Comparison of ENCODE assay signal across 9 mouse cellular contexts in genomic region chr16:76433076-76433825, GRCm38 (mm10). TPM values are rescaled to one million over a fixed set of nuclear protein-coding genes. Genes with fewer than 3 reads are reported as not detected.
A peak's percentile ranks its signal among the peaks of the same experiment; 100 is the strongest.
DNase-seq lines count a peak whose midpoint lies in the region; ATAC-seq lines count a peak whose summit lies in the region.
"Had no signal": no experiment of that assay in that cellular context is flagged by ENCODE, and none has a peak within 500 bp of the region (broad histone marks: within the 10 kb centered on the region; RNA-seq: fewer than 3 reads in every experiment).

No protein-coding gene starts in this region.

- no peak overlapping the region for H3K4me3 ChIP-seq in heart, embryonic 12.5 days
- no peak overlapping the region for H3K4me3 ChIP-seq in liver, embryonic 12.5 days
- H3K4me3 ChIP-seq in midbrain, embryonic 15.5 days, result no peak overlapping the region
- H3K4me3 ChIP-seq: megakaryocyte, embryonic 14.5 days had no signal

- peaks cover 5% of the 10 kb centered on the region; the same call in 1 of the 2 replicates for H3K4me1 ChIP-seq in heart, embryonic 12.5 days (replicated peaks)
- no peaks in the 10 kb centered on the region for H3K4me1 ChIP-seq in liver, embryonic 12.5 days
- H3K4me1 ChIP-seq in midbrain, embryonic 15.5 days, result no peaks in the 10 kb centered on the region

- no peak overlapping the region for H3K27ac ChIP-seq in heart, embryonic 12.5 days (ENCODE audit: poor library complexity, severe bottlenecking)
- H3K27ac ChIP-seq in liver, embryonic 12.5 days, result no peak overlapping the region
- no peak overlapping the region for H3K27ac ChIP-seq in midbrain, embryonic 15.5 days

- no peak overlapping the region for H3K4me2 ChIP-seq in heart, embryonic 12.5 days
- no peak overlapping the region for H3K4me2 ChIP-seq in liver, embryonic 12.5 days
- H3K4me2 ChIP-seq in midbrain, embryonic 15.5 days, result no peak overlapping the region

- WGBS in heart, embryonic 12.5 days, result 87% methylated on average over 24 of the region's 24 CpGs
- WGBS in liver, embryonic 12.5 days (ENCODE audit: insufficient replicate concordance), result 85% methylated on average over 24 of the region's 24 CpGs
- WGBS in midbrain, embryonic 15.5 days, result 84% methylated on average over 24 of the region's 24 CpGs

- ATAC-seq in heart, embryonic 12.5 days (ENCODE audit: insufficient number of reproducible peaks, low FRiP score), result no peak
- no peak for ATAC-seq in liver, embryonic 12.5 days
- no peak for ATAC-seq in midbrain, embryonic 15.5 days (replicated peaks)

- DNase-seq in heart, adult 11 months, result peak; percentile 89
- DNase-seq in cerebellum, postnatal 10 days, result peak; percentile 67 to 73
- peak; percentile 63 for DNase-seq in kidney, adult 9 months
- DNase-seq in left cerebral cortex, postnatal 4 days, result peak; percentile 50
- no peak for DNase-seq in thymus, postnatal 10 days (ENCODE audit: low spot score in 2 of 2)

- no peaks in the 10 kb centered on the region for H3K36me3 ChIP-seq in heart, embryonic 12.5 days
- H3K36me3 ChIP-seq in liver, embryonic 12.5 days, result no peaks in the 10 kb centered on the region
- no peaks in the 10 kb centered on the region for H3K36me3 ChIP-seq in midbrain, embryonic 15.5 days (replicated peaks)

- no peak overlapping the region for H3K9ac ChIP-seq in heart, embryonic 12.5 days
- no peak overlapping the region for H3K9ac ChIP-seq in liver, embryonic 12.5 days
- no peak overlapping the region for H3K9ac ChIP-seq in midbrain, embryonic 15.5 days

- intact Hi-C loops in left cerebral cortex, postnatal 4 days (cut with DNase I), result no loop called here

- H3K27me3 ChIP-seq in heart, embryonic 12.5 days (replicated peaks), result no peaks in the 10 kb centered on the region
- no peaks in the 10 kb centered on the region for H3K27me3 ChIP-seq in liver, embryonic 12.5 days (replicated peaks)
- no peaks in the 10 kb centered on the region for H3K27me3 ChIP-seq in midbrain, embryonic 15.5 days (replicated peaks)
- H3K27me3 ChIP-seq: megakaryocyte, embryonic 14.5 days had no signal

- no peaks in the 10 kb centered on the region for H3K9me3 ChIP-seq in heart, embryonic 12.5 days (replicated peaks)
- no peaks in the 10 kb centered on the region for H3K9me3 ChIP-seq in liver, embryonic 12.5 days (replicated peaks)
- H3K9me3 ChIP-seq in midbrain, embryonic 15.5 days, result no peaks in the 10 kb centered on the region
- H3K9me3 ChIP-seq: megakaryocyte, embryonic 14.5 days had no signal

RNA-seq across cellular contexts. Expression of gene Nrip1, which starts 59.6 kb away (rescaled TPM):
- polyA plus RNA-seq in heart, embryonic 12.5 days (2016; fragmentation: Nextera tagmentation; extraction: Ambion mirVana), result 28.5 and 29.6 TPM in 2 replicates
- total RNA-seq in left cerebral cortex, postnatal 4 days (2021), result 10 to 100 TPM; 94.0 to 98.7 TPM
- polyA plus RNA-seq in liver, embryonic 12.5 days (2016; fragmentation: Nextera tagmentation; extraction: Ambion mirVana), result 32.0 and 32.1 TPM in 2 replicates
- 34.8 and 38.3 TPM in 2 replicates for polyA plus RNA-seq in midbrain, embryonic 15.5 days (2015; fragmentation: Nextera tagmentation; extraction: Ambion mirVana)

Comparison
In these comparisons a context has a peak if more than half of its experiments do, and no peak if none do; other contexts are left out.
1. DNase-seq: peak in heart, adult 11 months (single experiment), cerebellum, postnatal 10 days (2 of 2), kidney, adult 9 months (single experiment) and left cerebral cortex, postnatal 4 days (single experiment); none in thymus, postnatal 10 days (0 of 2).